Mouse (Mus musculus) frontal cortex, adult 2 months (tissue): Measurements from ENCODE around the gene Sgms1. TPM values are rescaled to one million over a fixed set of nuclear protein-coding genes. Genes with fewer than 3 reads are reported as not detected.

Experiments used
- DNase-seq, 2 experiments: peaks; one replicate each; pipeline ENCODE4 v3.0.0; 2022; ENCODE audit warnings: low spot score in 1 of 2; ENCODE audit errors: extremely low spot score in 1 of 2
- polyA plus RNA-seq: library from polyadenylated mRNA; depleted of rRNA; stranded (reverse); fragments of >200 nt; gene quantifications from 2 replicates; pipeline ENCODE4 v1.2.3, GENCODE M21; 2012

The Sgms1 gene
- polyA plus RNA-seq, 1 experiment: 27.9 TPM

DNA sequence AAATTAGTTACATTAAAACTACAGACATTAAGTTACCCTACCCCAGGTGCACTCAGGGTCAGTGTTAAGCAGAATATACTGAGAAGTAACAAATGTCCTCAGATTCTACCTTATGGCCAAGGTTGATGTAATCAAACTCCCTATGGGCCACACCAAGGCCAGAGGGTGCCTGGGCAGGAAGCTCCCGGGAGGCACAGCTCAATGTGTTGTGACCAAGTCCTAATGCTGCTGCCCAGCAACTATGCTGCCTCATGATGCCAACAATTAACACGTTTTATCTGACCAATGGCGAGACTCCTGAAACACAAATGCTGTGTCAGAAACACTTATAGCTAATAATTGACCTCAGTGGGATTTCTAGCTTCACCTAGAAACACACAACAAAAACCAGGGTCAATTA lies 197.9 kb downstream of the Sgms1 start:
- no peak for DNase-seq

DNA sequence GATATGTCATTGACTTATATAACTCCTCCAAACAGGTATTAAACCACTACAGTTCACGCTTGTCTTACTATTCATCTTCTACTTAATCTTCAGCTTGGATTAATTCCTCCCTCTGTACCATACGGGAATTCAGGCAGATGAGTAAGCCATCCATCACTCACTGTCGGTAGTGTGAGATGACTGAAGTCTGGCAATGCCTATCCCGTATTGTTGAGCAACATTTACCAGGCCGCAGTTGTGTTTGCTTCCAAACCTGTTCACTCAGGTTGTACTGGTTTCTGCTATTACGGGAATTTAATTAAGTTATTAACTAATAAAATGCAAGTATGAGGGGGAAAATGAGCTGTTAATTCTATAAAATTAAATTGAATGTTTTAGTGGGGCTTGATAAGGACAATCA lies 199.6 kb downstream of the Sgms1 start:
- DNase-seq: no peak

DNA sequence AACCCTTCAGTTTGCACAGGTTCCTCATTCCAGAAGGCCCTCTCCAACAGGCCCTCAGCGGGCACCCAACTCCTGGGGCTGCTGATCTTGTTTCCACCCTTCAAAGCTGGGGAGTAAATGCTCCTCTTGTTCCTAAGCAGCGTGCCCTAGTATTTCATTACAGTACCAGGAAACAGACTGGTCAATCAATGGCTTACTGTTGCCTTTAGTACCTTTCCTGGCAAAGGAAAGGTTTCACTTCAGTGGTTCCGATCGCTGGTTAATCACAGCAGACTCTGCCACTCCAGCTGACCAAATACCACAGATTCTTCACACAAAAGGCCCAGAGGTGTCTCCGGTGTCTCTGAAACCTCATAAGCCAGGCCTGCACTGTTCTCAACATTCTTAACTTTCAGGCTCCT lies 200.5 kb downstream of the Sgms1 start:
- DNase-seq: no peak

DNA sequence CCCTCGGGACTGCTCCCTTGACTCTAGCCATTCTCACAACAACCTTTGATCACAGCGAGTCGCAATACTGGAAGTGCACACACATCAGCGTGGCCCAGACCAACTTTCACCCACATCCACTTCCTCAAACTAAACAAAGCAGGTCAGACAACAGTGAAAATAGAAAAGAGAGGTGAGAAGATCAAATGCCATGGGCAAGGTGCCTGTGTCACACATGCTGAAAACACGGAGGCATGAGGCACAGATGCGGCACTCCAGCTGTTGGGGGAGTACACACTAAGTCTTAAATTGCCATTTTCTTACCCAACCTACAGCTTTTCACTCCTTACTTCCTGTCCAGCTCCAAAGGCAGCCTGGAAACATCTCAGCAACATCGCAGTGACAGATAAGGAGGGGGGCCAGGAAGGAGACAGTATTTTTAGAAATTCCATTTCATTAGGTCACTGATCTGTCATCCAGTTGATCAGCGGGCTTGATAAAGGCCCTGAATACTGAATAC lies 202.9 kb downstream of the Sgms1 start:
- DNase-seq: no peak

DNA sequence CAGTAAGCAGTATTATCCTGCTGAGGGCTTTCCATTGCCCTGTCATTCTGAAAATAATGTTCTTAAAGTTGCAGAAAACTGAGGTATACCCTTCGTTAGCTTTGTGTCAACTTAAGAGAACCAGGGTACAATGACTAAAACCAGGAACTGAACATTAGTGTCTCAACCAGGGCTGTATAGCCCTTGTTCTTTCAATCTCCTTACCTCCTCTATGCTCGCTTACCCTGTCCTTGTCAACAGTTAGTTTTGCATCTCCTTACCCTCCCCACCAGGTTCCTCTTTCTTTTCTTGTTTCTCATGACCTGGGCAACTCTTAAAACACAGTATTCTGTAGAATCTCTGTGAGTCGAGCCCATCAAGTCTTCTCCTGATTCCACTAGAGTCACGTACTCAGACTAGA lies 206.5 kb downstream of the Sgms1 start:
- DNase-seq: no peak

DNA sequence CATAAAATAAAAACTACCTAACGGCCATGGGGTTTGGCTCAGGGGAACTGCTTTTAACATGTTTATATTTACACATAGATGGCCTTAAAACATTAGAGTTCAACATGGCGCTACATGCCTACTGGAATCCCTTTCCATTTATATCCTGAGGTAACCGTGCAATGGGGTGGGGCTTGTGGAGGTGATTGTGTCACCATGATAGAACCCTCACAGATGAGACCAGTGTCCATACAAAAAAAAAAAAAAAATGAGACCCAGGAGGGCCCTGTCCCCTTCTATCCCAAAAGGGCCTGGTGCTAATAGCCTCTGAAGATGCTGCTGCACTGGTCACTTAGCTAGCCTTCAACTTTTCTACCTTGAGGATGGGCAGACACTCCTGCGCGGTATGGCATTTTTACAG lies 207.0 kb downstream of the Sgms1 start:
- no peak for DNase-seq

DNA sequence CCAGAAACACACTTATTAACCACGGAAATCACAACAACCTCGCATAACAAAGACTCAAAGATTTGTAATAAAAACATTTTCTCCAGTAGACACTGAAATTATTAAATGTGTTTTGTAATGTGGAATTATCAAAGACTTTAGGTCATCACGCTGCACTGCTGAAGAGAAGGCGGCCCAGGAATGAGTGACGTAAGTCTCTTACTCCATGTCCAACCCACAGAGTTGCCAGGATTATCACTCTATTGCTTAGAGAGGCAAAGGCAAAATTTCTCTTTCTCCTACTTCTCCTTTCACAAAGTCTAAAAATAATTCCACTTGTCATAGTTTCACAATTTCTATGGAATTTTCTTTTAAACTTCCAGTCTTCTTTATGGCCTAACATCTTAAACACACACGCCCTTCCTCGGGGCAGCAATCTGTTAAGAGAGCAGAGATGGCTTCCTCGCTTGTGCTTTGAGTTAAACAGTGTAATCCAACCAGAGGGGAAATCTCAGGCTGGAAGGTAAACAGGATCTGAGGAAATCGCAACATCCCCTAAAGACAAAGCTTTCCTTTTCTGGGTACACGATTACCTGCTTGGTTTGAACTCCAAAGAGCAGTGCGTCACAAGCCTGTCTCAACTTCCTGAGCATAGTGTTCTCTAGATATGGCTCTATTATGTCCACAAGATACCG lies 207.7 kb downstream of the Sgms1 start:
- no peak for DNase-seq

DNA sequence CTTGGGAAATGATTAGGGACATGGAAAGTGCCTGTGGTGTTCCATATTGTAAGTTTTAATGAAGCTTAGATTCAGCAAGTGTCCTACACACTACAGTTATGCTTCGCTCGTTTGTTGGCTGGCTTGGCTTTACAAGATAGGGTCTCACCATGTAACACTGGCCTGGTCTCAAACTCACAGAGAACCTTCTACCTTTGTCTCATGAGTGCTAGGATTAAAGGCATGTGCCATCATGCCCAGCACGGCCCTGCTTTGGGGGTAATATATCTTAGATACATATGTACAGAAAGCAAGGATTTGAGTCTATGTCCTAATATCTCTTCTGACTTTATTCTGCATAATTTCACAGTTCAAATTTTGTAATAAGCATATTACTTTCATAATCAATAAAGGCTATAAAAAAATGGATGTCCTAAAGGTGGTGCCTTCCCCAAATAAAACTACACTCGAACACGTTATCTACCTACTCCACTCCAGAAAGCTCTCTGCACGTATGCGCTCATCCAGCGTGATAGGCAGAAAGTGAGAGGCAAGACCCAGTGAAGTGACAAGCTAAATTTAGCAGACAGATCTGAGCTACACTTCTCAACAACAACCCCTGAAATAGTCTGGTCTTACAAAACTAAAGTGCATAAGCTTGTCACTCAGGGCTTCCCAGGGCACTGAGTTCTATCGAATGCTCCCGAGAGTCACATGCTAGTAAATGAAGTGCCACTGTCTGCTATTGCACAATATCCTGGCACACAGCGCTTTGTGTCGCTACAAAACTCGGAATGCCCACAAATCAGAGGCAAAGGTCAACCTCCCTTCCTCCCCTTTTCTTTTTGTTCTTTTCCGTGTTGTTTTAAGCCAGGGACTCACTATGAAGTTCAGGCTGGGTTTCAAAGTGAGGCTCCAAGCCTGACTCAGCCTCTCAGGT lies 208.5 kb downstream of the Sgms1 start:
- no peak for DNase-seq

DNA sequence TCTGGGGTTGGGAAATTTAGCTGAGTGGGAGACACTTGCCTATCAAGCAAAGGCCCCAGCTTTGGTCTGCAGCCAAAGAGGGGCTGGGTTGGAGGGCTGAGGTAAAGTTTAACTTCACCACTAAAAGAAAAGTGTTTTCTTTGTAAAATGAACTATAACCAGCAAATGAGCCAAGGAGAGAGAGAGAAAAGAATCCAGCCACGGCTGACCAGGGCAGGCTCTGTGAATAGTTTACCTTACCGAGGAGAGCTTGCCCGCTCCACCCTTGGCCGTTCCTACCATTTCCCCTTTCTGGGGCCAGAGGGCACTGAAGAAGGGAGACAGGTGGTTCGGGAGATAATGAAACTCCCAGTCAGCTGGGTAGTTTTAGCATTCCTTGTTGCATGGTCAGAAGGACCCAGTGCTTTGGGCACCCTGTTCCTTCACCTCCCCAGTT lies 209.5 kb downstream of the Sgms1 start:
- DNase-seq: no peak

DNA sequence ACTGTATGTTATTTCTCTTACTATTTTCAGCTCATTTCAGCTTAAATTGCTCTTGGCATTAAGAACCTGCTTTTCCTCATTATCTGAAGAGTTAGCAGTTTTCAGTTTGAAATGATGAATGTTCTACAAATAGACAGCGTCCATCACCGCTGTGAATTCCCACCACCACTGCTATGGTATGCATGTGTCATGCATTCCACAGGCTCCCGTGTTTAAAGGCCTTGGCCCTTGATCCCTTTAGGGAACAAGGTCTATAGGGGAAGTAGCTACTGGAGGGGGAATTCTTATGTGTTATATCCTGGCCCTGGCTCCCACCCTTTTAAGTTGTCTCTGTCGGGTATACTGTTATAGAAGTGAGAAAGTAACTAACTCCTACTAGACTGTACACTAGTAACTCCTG lies 210.0 kb downstream of the Sgms1 start:
- no peak for DNase-seq

DNA sequence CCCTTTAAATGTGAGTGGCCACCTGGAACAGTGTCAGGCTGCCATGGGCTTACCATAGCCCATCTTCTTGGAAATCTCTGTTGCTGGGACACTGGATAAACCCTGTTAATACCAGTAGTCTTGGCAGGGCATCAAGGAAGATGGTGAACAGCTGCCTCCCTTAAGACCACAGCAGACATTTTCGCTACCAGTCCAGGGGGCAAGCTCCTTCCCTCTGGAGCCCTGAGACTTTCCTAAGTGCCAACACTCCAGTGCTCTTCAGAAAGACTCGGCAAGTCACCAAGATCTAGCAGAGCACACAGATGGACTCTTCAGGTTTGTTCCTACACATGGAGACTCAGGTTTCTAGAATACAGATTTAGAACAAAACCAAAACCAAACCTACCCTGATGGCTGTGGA lies 211.4 kb downstream of the Sgms1 start:
- DNase-seq: no peak

DNA sequence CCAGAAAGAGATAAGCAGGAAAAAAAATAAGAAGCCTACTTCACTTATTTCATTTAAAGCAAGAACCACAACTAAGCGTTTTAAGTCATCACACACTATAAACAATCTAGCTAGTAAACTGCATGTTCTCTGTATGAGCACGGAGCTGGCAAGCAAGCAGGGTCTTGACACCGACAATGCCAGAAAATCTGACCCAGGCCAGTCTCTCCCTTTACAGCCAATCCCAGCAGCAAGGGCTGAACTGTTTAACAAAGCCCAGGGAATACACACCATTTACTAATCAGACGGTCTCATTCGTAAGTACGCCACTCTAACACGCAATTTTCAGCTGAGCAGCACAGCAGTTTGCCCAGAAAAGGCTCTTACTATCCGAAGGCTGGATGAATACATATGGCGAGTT lies 213.1 kb downstream of the Sgms1 start:
- DNase-seq: no peak

DNA sequence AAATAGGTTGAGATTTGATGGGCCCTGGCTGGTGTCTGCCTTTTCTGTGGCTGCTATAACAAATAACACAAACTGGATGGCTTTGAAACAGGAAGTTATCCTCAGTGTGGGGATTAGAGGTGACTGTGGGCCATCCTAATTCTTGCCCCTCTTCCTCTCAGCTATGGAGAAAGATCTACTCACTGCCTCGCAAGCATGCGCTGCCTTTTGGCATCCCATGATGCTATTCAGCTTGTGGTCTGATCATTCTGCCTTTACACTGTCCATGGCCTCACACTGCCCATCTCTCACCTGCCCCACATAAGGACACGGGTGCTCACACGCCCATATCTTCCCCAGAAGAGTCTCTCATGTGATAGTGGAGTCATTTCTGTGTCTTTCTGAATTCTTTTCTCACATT lies 213.5 kb downstream of the Sgms1 start:
- no peak for DNase-seq

DNA sequence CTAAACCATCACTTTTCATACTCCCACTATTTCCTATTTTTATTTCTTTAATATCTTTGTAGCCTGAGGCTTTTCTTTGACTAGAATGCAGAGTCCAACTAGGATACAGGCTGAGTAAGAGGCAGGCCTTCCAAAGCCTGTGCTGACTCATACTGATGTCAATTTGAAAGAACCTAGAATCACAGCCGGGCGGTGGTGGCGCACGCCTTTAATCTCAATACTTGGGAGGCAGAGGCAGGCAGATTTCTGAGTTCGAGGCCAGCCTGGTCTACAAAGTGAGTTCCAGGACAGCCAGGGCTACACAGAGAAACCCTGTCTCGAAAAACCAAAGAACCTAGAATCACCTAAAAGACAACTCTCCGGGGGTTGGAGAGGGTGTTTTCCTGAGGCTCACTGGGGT lies 214.5 kb downstream of the Sgms1 start:
- DNase-seq: no peak

DNA sequence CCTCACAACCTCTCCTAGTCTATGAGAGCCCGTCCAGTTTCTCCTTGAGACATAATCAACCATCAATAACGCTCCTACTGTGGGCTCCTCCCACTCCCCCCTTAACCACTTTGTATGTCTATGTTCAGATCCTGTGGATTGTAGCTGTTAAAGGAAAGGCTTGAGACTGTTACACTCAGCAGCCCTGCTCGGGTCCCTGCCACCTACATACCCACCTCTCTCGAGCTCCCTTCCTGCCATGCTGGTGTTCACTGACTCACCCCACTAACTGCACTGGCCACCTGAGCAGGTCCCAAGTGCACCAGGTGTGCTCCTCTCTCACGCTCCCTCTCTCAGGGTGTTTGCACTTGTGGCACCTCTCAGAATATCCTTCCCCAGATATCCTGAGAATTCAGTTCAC lies 215.0 kb downstream of the Sgms1 start:
- no peak for DNase-seq

DNA sequence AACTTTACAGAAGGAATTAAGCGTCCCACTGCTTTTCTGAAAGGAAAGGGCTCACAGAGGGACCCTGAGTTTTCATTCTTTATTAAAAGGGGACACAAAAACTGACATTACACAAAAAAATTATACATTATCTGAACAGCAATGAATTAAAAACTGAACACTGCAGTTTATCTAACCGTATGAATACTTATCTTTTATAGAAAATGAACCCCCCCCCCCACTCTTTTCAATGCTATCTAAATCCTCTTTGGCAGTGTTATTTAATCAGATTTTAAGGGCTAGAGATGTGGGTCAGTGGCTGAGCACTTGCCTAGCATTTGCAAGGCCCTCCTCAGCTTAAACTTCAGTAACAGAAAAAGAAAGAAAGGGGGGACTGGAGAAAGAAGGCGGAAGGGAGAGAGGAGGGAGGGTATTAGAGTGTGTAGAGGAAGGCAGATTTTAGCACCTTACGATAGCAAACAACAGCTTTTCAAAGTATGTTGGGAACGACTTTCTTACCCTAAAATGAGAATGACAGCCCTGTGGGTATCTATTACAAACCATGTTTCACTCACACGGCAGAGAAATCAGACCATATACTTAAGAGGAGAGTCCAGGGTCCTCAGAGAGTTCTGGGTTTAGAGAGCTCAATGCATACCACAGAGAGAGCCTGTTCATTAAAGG lies 215.9 kb downstream of the Sgms1 start:
- DNase-seq: no peak

DNA sequence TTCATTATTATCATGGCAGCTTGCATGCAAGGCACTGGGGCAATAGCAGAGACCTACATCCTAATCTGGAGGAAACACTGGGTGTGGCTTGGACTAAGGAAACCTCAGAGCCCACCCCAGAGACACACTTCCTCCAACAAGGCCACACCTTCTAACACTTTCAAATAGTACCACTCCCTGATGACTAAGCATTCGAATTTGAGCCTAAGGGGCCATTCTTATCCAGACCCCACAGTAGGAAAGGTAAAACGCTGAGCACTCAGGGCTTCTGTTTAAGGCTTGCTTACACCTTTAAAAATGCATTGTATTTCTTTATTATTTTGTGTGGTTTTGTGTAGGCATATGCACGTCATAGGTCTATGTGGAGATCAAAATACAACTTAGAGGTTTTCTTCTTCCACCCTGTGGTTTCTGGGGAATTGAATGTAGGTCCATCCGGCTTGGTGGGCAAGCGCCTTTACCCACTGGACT lies 217.0 kb downstream of the Sgms1 start:
- DNase-seq: no peak

DNA sequence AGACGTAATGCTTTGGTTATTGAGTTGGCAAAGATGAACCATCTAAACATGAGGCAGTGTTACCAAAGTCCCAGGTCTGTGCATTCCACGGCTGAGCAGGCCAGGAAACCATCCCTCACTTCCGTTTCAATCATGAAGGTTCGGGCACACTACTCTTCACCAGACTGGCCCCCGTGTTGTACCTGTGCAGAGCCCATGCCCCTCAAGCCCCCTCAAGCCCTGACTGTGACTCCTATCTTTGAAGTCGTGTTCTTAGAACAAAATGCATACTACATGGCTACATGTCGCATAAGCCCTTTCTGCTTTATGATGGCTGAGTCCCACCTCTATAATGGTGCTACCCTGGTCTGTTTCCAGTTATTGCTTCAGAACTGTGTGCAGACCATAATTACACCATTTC lies 217.5 kb downstream of the Sgms1 start:
- no peak for DNase-seq

DNA sequence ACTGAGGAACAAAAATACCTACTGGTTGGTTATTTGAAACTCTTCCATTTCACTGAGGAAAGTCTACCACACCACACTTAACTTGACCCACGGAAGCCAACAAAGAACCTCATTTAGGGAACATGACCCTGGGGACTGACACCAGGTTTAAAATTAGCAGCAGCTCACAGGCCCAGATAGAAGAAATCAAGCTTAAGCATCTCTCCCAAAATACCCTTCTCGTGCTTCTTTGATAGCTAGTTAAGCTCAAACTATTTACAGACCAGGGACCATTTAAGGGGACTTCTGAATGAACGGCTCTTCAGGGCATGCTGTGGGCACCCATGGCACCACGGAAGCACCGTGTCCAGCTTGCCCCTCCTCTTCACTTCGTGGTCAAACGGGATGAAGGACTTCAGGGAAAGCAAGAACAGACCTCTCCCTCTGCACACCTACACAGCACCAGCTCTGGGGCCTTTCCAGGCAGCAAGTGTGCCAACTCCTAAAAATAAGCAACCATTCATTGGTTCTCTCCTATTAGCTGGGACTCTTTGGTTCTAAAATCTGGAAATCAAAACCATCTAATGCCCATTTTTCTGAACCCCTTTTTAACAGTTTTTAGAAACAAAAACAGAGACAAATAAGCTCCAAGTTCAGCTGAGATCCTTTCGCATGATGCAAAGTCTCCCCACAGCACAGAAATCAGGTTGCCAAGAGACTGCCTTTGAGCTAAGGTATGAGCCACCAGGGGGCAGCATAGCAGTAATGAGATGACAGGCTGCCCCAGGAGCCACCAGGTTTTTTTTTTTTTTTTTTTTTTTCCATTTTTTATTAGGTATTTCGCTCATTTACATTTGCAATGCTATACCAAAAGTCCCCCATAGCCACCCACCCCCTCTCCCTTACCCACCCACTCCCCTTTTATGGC lies 219.6 kb downstream of the Sgms1 start:
- DNase-seq: peak; percentile 62 to 90

DNA sequence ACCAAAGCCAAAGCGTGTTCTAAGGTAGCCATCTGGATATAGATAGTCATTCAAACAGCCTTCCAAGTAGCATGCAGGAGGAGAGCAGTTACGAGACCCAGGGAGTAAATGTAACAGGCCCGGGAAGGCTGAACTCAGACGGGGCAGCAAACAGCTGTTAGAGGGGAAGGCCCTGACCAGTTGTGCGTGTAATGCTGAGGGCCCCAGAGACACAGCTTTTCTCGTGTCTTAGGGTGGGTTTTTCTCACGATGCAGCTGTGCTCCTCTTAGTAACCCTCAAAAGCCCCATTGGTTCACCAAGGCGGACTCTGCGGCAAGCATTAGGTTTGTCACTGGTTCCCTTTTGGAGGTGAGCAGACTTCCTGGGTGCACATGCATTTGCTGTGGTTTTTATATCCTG lies 221.5 kb downstream of the Sgms1 start:
- DNase-seq: no peak
